Mouse (Mus musculus) intestine, postnatal 0 days (tissue): ENCODE measurements around the gene Fgfr2. TPM values are rescaled to one million over a fixed set of nuclear protein-coding genes. Genes with fewer than 3 reads are reported as not detected.
A peak's percentile ranks its signal among the peaks of the same experiment; 100 is the strongest.
"Not testable (repeated sequence)": the region's sequence is repeated elsewhere in the genome, so short reads cannot be mapped to it uniquely, and the experiment has no call there.

Experiments used
- ATAC-seq: fragments of 200-750 bp; cut with Nextera tagmentation; 2 replicates; pipeline ENCODE4 v1.8.0; 2017; ENCODE audit warnings: mild to moderate bottlenecking, moderate TSS enrichment, moderate library complexity
- H3K27ac ChIP-seq: fragments of 300-500 bp; sonication (generic); 2 replicates; pipeline ENCODE4 v1.5.1; 2014; ENCODE audit warnings: mild to moderate bottlenecking, low read depth, low read length, moderate library complexity
- H3K27me3 ChIP-seq: fragments of 300-500 bp; sonication (generic); replicated peaks from 2 replicates; pipeline ENCODE4 v1.6.1; 2014; ENCODE audit warnings: low read length, mixed read lengths; ENCODE audit not compliant: control insufficient read depth, insufficient read depth
- H3K36me3 ChIP-seq: fragments of 300-500 bp; sonication (generic); 2 replicates; pipeline ENCODE4 v1.6.1; 2014; ENCODE audit warnings: mild to moderate bottlenecking, moderate library complexity; ENCODE audit not compliant: control insufficient read depth, insufficient read depth
- H3K4me1 ChIP-seq: fragments of 300-500 bp; sonication (generic); replicated peaks from 2 replicates; pipeline ENCODE4 v1.6.1; 2014; ENCODE audit warnings: antibody characterized with exemption, low read length, mixed read lengths; ENCODE audit not compliant: control insufficient read depth, insufficient read depth
- H3K4me2 ChIP-seq: fragments of 300-500 bp; sonication (generic); replicated peaks from 2 replicates; pipeline ENCODE4 v1.6.1; 2014; ENCODE audit warnings: low read depth, mild to moderate bottlenecking, moderate library complexity
- H3K4me3 ChIP-seq: fragments of 300-500 bp; sonication (generic); 2 replicates; pipeline ENCODE4 v1.5.1; 2014; ENCODE audit warnings: low read depth, low read length
- H3K9ac ChIP-seq: fragments of 300-500 bp; sonication (generic); 2 replicates; pipeline ENCODE4 v1.6.1; 2014; ENCODE audit warnings: mild to moderate bottlenecking, low read depth, low read length
- H3K9me3 ChIP-seq: fragments of 300-500 bp; sonication (generic); 2 replicates; pipeline ENCODE4 v1.6.1; 2016; ENCODE audit warnings: mixed run types; ENCODE audit not compliant: control insufficient read depth
- CTCF ChIP-seq: sonication (generic); IDR thresholded peaks from 2 replicates; pipeline ENCODE4 v1.5.1; 2016; ENCODE audit warnings: low read depth, mild to moderate bottlenecking, control low read depth, antibody characterized with exemption, moderate library complexity
- WGBS: fragments of 180-500 bp; shearing (Covaris S2); extraction: QIAGEN DNeasy Blood & Tissue Kit; methylation state at CpG from one replicate; pipeline ENCODE4 v1.1.7; 2014; 5-methylcytosine and 5-hydroxymethylcytosine counted together
- polyA plus RNA-seq: library from polyadenylated mRNA; unstranded; fragments of >200 nt; fragmentation: Nextera tagmentation; extraction: Ambion mirVana; gene quantifications from 2 replicates; pipeline ENCODE4 v1.2.1, GENCODE M21; 2015

Fgfr2 gene
- polyA plus RNA-seq, 1 experiment from 2014 or later: 29.5 TPM

GRCm38 (mm10) chr7:132509110-132509509 is 614.0 kb downstream of the Fgfr2 start:
- 62% methylated on average over 2 of the region's 2 CpGs for WGBS
- Histone ChIP-seq H3K36me3 (no peaks in the 10 kb centered on the region), H3K9ac (no peak overlapping the region), H3K4me1 (peaks cover 11% of the 10 kb centered on the region; the same call in 1 of the 2 replicates), H3K4me3 (no peak overlapping the region), H3K27me3 (no peaks in the 10 kb centered on the region), H3K27ac (no peak overlapping the region), H3K9me3 (no peaks in the 10 kb centered on the region), H3K4me2 (no peak overlapping the region)
- no peak for ATAC-seq
- no peak for TF ChIP-seq CTCF

DNA sequence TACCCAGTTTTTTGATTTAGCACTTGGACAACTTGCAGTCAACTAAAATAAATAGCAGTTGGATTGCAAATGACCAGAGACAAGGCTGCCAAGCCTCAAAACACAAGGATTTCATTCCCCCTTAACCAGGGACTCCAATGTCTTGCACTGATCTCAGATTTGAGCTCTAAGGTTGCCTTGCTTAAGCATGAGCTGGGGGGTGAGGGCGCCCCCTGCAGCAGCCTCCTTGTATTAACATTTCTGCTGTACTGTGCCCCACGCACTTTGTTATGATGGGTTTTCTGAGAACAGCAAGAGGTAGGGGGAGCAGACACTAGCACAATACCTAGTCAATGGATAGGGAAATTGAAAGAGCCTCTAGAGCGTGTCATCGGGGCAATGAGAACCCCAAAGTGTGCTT is 615.8 kb downstream of the Fgfr2 start:
- TF ChIP-seq CTCF: peak; percentile 73
- Histone ChIP-seq H3K9me3 (no peaks in the 10 kb centered on the region), H3K27ac (no peak overlapping the region), H3K27me3 (no peaks in the 10 kb centered on the region), H3K4me1 (0 out of 2 replicates have a peak, but pooled peaks cover 6% of the 10 kb centered on the region), H3K4me2 (no peak overlapping the region), H3K4me3 (no peak overlapping the region), H3K36me3 (no peaks in the 10 kb centered on the region), H3K9ac (no peak overlapping the region)
- ATAC-seq: no peak
- WGBS: 62% methylated on average over 4 of the region's 4 CpGs

- ATAC-seq: no peak
- Histone ChIP-seq H3K4me1 (no peaks in the 10 kb centered on the region), H3K4me3 (no peak overlapping the region), H3K27ac (no peak overlapping the region), H3K36me3 (no peaks in the 10 kb centered on the region), H3K9me3 (no peaks in the 10 kb centered on the region), H3K9ac (no peak overlapping the region), H3K4me2 (no peak overlapping the region), H3K27me3 (no peaks in the 10 kb centered on the region)
- TF ChIP-seq CTCF: no peak
- WGBS: 50% methylated on average over 5 of the region's 5 CpGs
These were observed 616.9 kb downstream of the Fgfr2 start for GRCm38 (mm10) chr7:132506226-132506625.

DNA sequence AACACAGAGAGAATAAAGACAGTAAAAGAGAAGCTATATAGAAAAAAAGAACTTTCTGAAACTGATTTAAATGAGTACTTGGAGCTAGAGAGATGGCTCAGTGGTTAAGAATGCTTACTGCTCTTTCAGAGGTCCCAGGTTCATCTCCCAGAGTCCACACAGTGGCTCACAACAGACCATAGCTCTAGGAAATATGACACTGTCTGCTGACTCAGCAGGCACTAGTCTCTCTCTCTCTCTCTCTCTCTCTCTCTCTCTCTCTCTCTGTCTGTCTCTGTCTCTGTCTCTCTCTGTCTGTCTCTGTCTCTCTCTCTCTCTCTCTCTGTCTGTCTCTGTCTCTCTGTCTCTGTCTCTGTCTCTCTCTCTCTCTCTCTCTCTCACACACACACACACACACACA is 620.7 kb downstream of the Fgfr2 start:
- H3K4me3 ChIP-seq, H3K9ac ChIP-seq, H3K9me3 ChIP-seq, H3K4me1 ChIP-seq, H3K4me2 ChIP-seq, H3K36me3 ChIP-seq, ATAC-seq, H3K27ac ChIP-seq, H3K27me3 ChIP-seq: not testable (repeated sequence)

GRCm38 (mm10) chr7:132497142-132497541 is 626.0 kb downstream of the Fgfr2 start:
- TF ChIP-seq CTCF: no peak
- ATAC-seq: no peak
- WGBS: 99% methylated on average over 3 of the region's 3 CpGs
- Histone ChIP-seq H3K27ac (no peak overlapping the region), H3K27me3 (no peaks in the 10 kb centered on the region), H3K9ac (no peak overlapping the region), H3K4me3 (no peak overlapping the region), H3K4me2 (no peak overlapping the region), H3K36me3 (no peaks in the 10 kb centered on the region), H3K9me3 (no peaks in the 10 kb centered on the region), H3K4me1 (no peaks in the 10 kb centered on the region; the same call in 1 of the 2 replicates)

DNA sequence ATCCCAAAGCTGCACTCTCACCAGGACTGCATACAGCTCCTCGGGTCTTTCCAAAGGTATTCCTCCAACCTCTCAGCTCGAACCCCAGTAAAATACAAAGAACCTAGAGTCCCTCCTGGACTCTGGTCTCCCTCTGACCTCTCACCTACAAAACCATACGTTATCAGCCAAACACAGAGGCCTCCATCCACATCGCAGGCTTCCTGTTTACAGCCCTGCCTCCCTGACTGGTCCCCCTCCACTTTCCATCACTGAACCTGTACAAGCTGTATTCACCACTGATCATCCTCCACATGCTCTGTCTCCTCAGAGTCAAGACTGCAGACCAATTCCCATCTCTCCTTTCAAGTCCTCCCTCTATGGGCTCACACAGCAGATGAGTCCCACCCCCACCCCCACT is 628.9 kb downstream of the Fgfr2 start:
- H3K4me2 ChIP-seq: no peak overlapping the region
- H3K4me3 ChIP-seq: no peak overlapping the region
- no peak overlapping the region for H3K27ac ChIP-seq
- ATAC-seq: no peak
- H3K36me3 ChIP-seq: no peaks in the 10 kb centered on the region
- H3K9me3 ChIP-seq: no peaks in the 10 kb centered on the region
- no peaks in the 10 kb centered on the region for H3K27me3 ChIP-seq
- no peak overlapping the region for H3K9ac ChIP-seq
- H3K4me1 ChIP-seq: no peaks in the 10 kb centered on the region; the same call in 1 of the 2 replicates
- WGBS: 31% methylated on average over 4 of the region's 4 CpGs
- TF ChIP-seq CTCF: no peak

- H3K36me3 ChIP-seq: no peaks in the 10 kb centered on the region
- H3K9ac ChIP-seq: no peak overlapping the region
- no peak overlapping the region for H3K27ac ChIP-seq
- no peak overlapping the region for H3K4me3 ChIP-seq
- H3K27me3 ChIP-seq: no peaks in the 10 kb centered on the region
- H3K4me1 ChIP-seq: no peaks in the 10 kb centered on the region; the same call in 1 of the 2 replicates
- peak; percentile 19; the same call in 1 of the 2 replicates for ATAC-seq
- 59% methylated on average over 3 of the region's 3 CpGs for WGBS
- TF ChIP-seq CTCF: no peak
- no peaks in the 10 kb centered on the region for H3K9me3 ChIP-seq
- no peak overlapping the region for H3K4me2 ChIP-seq
These were observed 629.5 kb downstream of the Fgfr2 start for GRCm38 (mm10) chr7:132493632-132494031.
